Mouse (Mus musculus): ENCODE measurements around the gene Sdhb. TPM values are rescaled to one million over a fixed set of nuclear protein-coding genes. Genes with fewer than 3 reads are reported as not detected.

Sdhb gene
- polyA plus RNA-seq (2015; fragmentation: Nextera tagmentation; extraction: Ambion mirVana): 480 TPM in 2 replicates

DNA sequence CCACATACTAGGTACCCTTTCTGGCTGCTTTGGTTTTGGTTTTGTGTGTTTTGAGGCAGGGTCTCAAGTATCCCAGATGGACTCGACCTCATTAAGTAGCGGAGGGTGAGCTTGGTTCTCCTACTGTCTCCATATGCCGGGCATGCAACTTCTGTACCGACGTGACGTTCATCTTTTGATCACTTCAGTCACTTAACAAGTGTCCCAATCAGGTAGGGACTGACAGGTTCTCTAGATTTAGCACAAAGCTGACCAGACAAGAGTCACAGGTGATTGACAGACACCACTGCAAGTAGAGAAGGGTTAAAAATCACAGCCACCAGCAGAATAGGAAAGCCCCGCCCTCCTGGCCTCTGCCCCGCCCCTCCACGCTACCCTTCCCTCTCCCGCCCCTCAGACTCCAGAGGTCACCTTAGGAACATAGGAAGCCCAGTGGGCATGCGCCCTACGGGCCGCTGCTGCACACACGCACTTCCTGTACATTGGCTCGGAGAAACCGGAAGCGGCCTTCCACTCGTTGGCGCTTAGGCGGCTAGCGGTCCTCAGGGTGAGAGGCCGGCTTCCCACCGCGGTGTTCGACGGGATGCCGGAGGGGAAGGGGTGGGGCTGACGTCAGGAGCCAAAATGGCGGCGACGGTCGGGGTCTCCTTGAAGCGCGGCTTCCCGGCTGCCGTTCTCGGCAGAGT lies at the start of gene Sdhb:
TSS of gene Sdhb (plus strand) at position 423 of the 686 bp plus-strand sequence.
- Histone ChIP-seq H3K4me3 (peak within 1 kb of the TSS; percentile 83), H3K27me3 (no peaks in the 10 kb centered on the region), H3K9ac (peak within 1 kb of the TSS; percentile 86), H3K36me3 (no peaks in the 10 kb centered on the region), H3K4me2 (peak within 1 kb of the TSS; percentile 72), H3K9me3 (no peaks in the 10 kb centered on the region), H3K4me1 (replicated peaks) (peaks cover 50% of the 10 kb centered on the region), H3K27ac (replicated peaks) (peak within 1 kb of the TSS; percentile 91)
- WGBS: 3% methylated on average over 35 of the region's 37 CpGs
- peak; percentile 95 for ATAC-seq (ENCODE audit: low FRiP score, low read depth)

DNA sequence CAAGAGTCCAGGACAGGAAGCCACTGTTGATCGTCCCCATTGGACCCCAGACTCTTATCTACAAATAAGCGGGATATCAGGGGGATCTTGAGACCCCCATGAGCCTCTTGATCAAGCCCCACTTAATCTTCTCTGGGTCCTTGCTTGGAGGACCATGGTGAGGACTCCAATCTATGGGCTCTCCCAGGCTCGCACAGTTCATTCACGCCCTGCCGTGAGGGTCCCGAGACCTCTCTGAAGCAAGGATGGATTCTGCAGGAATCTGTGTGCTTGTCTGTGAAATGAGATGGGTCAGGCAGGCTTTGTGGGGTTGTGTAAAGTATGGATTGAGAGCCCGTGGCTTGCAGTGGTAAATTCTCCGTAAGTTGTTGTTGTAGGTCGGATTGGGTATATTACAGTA lies 49.6 kb upstream of the Sdhb start:
- Histone ChIP-seq H3K27me3 (peaks cover 20% of the 10 kb centered on the region), H3K27ac (replicated peaks) (no peak overlapping the region), H3K4me1 (replicated peaks) (peaks cover 3% of the 10 kb centered on the region), H3K4me2 (no peak overlapping the region), H3K9me3 (no peaks in the 10 kb centered on the region), H3K36me3 (no peaks in the 10 kb centered on the region), H3K9ac (no peak overlapping the region), H3K4me3 (no peak overlapping the region)
- 89% methylated on average over 9 of the region's 9 CpGs for WGBS
- no peak for ATAC-seq (ENCODE audit: low FRiP score, low read depth)

DNA sequence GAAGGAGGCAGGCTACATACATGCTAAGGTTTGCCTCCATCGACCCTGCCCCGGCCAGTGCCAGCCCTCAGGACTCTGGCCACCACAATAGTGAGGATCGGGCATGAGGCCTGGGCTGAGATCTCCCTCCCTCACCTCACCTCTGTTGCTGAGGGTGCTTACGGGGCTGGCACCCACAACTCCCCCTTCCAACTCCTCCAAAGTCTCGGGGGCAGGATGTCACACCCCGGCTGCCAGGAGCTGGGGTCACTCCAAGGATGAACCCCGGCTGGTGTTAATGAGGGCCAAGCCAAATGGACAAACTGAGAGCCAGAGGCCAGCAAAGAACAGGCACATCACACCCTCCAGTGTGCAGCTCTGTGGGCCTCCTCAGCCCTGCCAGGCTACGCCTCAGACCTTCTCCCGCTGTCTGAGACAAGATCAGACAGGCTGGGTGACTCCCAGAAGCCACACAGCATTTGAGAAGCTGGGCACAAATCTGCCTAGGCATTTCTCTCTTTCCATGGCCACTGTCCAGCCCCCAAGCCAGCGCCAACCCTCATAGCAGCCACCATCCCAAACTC lies 48.7 kb upstream of the Sdhb start:
- H3K4me3 ChIP-seq: no peak overlapping the region
- no peak overlapping the region for H3K9ac ChIP-seq
- WGBS: 91% methylated on average over 10 of the region's 10 CpGs

DNA sequence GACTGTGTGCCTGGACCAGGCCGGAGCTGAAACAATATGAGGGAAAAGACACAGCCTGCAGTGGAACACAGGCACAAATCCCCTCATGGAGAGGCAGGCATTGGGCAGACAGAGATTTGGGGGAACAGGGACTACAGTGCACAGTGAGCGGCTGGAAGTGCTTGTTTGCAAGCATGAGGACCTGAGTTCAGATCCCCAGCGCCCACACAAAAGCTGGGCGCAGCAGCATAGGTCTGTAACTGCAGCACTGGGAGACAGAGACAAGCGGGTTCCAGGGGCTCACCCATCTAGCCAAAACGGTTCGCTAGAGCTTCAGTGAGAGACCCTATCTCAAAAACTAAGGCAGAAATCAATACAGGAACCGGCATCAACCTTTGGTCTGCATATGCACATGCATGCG lies 47.4 kb upstream of the Sdhb start:
- Histone ChIP-seq H3K4me1 (replicated peaks) (no peaks in the 10 kb centered on the region), H3K4me3 (no peak overlapping the region), H3K36me3 (no peaks in the 10 kb centered on the region), H3K4me2 (no peak overlapping the region), H3K27me3 (peaks cover 7% of the 10 kb centered on the region; the same call in 1 of the 2 replicates), H3K27ac (replicated peaks) (no peak overlapping the region), H3K9me3 (no peaks in the 10 kb centered on the region), H3K9ac (no peak overlapping the region)
- no peak for ATAC-seq (ENCODE audit: low FRiP score, low read depth)
- WGBS: 93% methylated on average over 9 of the region's 9 CpGs

More for the DNA sequence above, 48.7 kb upstream of the Sdhb start:
- Histone ChIP-seq H3K9me3 (no peaks in the 10 kb centered on the region), H3K36me3 (no peaks in the 10 kb centered on the region), H3K27ac (replicated peaks) (no peak overlapping the region), H3K4me1 (replicated peaks) (no peaks in the 10 kb centered on the region), H3K4me2 (no peak overlapping the region), H3K27me3 (peaks cover 14% of the 10 kb centered on the region; the same call in 1 of the 2 replicates)
- no peak for ATAC-seq (ENCODE audit: low FRiP score, low read depth)

DNA sequence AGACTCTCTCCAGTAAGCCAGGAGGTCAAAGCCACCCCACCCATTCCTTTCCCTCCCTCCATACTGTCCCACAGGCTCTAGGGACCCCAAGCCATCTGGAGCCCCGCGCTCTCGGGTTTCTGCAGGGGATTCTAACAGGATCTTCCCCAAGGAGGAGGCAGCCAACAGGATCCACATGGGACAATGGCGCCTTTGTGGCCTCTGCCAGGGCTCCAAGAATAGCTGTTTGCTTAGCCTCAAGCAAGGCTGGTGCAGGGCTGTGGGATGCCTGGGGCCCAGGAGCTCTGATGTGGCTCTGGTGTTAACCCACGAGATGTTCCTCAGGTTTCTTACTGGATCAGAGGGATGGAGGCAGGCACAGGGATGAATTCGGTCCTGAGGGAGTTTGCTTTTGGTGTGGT lies 46.3 kb upstream of the Sdhb start:
- Histone ChIP-seq H3K27me3 (no peaks in the 10 kb centered on the region), H3K9ac (no peak overlapping the region), H3K4me1 (replicated peaks) (no peaks in the 10 kb centered on the region), H3K4me2 (no peak overlapping the region), H3K9me3 (no peaks in the 10 kb centered on the region), H3K36me3 (no peaks in the 10 kb centered on the region), H3K27ac (replicated peaks) (no peak overlapping the region), H3K4me3 (no peak overlapping the region)
- WGBS: 48% methylated on average over 6 of the region's 6 CpGs
- peak; percentile 56; the same call in 1 of the 2 replicates for ATAC-seq (ENCODE audit: low FRiP score, low read depth)

DNA sequence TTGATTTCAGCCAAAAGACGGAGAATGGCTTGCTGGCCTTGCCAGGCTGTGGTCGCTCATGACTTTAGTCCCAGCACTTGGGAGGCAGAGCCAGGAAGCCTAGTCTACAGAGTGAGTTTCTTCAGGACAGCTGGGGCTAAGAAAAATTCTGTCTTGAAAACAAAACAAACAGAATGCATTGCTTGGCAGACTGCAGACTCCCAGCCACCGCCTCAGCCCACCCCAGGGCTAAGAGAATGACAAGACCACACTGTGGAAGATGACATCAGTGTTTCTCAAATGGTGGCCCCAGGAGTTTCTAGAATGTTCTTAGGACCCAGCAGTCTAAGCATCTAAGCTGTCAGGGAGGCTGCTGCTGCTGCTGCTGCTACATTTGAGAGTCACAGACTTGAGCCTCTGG lies 45.8 kb upstream of the Sdhb start:
- WGBS: 64% methylated on average over 3 of the region's 3 CpGs
- no peak overlapping the region for H3K4me3 ChIP-seq
- no peak overlapping the region for H3K27ac ChIP-seq (replicated peaks)
- H3K4me1 ChIP-seq (replicated peaks): no peaks in the 10 kb centered on the region
- no peak overlapping the region for H3K9ac ChIP-seq
- ATAC-seq (ENCODE audit: low FRiP score, low read depth): no peak
- no peaks in the 10 kb centered on the region for H3K27me3 ChIP-seq
- H3K9me3 ChIP-seq: no peaks in the 10 kb centered on the region
- no peak overlapping the region for H3K4me2 ChIP-seq
- no peaks in the 10 kb centered on the region for H3K36me3 ChIP-seq

DNA sequence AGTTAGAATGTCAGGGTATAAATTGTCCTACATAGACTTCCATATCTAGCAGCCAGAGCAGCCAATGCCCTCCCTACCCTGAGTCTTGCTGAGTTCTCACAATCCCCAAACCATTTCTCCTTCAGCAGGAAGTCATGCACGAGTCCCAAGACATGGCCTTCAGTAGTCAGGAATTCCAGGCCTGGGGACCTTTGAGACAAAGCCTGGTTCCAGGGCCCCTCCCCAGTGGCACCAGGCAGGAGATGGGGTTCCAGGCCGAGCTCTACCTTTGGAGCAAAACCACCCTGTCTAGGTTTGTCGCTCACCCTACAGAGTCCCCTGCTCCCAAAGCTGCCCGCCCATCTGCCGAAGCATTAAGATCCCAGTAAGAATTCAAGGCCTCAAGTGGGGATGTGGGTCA lies 44.7 kb upstream of the Sdhb start:
- H3K27me3 ChIP-seq: no peaks in the 10 kb centered on the region
- H3K9ac ChIP-seq: no peak overlapping the region
- no peak overlapping the region for H3K27ac ChIP-seq (replicated peaks)
- no peaks in the 10 kb centered on the region for H3K4me1 ChIP-seq (replicated peaks)
- H3K4me2 ChIP-seq: no peak overlapping the region
- H3K9me3 ChIP-seq: no peaks in the 10 kb centered on the region
- H3K36me3 ChIP-seq: no peaks in the 10 kb centered on the region
- no peak overlapping the region for H3K4me3 ChIP-seq
- no peak for ATAC-seq (ENCODE audit: low FRiP score, low read depth)
- 89% methylated on average over 5 of the region's 5 CpGs for WGBS

DNA sequence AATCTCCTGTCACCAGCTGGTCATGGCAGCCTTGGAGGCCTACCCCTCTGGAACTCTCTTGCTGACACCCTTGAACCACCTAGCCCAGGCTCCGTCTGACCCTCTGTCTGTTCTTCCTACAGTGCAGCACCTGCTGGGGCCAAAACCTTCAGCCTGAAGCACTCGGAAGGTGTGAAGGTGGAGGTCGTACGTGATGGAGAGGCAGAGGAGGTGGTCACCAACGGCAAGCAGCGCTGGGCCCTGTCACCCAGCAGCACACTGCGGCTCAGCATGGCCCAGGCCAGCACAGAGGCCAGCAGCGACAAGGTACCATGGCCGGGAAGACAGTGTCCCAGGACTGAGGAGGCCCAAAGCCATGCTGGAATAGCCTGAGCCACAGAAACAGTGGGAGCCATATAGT lies 43.6 kb upstream of the Sdhb start:
- no peak overlapping the region for H3K4me2 ChIP-seq
- whole genome bisulfite sequencing: 91% methylated on average over 9 of the region's 9 CpGs
- no peaks in the 10 kb centered on the region for H3K9me3 ChIP-seq
- no peak overlapping the region for H3K27ac ChIP-seq (replicated peaks)
- no peak overlapping the region for H3K9ac ChIP-seq
- H3K36me3 ChIP-seq: no peaks in the 10 kb centered on the region
- no peaks in the 10 kb centered on the region for H3K27me3 ChIP-seq
- H3K4me1 ChIP-seq (replicated peaks): no peaks in the 10 kb centered on the region
- no peak overlapping the region for H3K4me3 ChIP-seq
- no peak for ATAC-seq (ENCODE audit: low FRiP score, low read depth)

DNA sequence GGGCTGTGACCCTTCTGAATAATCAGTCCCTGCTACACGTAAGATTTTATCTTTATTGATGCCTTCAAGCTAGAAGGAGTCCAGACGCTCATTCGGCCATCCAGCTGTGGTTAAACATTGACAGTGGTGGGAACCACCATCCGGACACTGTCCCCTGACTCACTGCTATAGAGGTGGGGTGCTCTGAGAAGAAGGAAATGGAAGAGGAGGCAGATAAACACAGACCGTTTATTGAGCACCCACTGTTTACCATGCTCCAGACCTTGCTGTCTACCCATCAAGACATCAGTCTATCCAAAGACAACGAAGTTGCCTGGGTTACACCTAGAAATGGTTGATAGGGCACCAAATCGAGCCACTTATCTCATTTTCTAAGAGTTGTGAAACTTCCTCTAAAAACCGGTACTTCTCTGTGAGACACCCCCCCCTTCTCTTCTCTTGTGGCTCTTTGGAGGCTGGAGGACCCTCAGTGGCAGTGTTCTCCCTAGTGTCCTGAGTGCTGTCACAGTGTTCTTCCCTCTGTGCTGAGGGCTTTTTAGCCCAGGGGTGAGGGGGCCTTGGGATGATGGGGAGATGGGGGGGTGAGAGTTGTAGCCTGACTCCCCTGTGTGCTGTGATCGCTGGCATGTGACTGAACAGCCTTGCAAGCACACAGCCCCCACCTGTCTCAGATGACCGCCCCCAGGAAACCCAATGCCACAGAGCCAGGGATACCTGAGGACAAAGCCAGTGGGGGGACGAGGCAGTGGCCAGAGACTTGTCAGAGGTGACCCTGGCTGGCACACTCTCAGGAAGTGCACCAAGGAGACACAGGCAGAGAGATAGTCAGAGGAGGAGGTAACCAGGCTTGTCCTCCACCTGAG lies 40.8 kb upstream of the Sdhb start:
- Histone ChIP-seq H3K4me1 (replicated peaks) (no peaks in the 10 kb centered on the region), H3K4me2 (no peak overlapping the region), H3K36me3 (no peaks in the 10 kb centered on the region), H3K27me3 (no peaks in the 10 kb centered on the region), H3K9me3 (no peaks in the 10 kb centered on the region), H3K4me3 (no peak overlapping the region), H3K27ac (replicated peaks) (no peak overlapping the region), H3K9ac (no peak overlapping the region)
- WGBS: 77% methylated on average over 11 of the region's 11 CpGs
- ATAC-seq (ENCODE audit: low FRiP score, low read depth): no peak

DNA sequence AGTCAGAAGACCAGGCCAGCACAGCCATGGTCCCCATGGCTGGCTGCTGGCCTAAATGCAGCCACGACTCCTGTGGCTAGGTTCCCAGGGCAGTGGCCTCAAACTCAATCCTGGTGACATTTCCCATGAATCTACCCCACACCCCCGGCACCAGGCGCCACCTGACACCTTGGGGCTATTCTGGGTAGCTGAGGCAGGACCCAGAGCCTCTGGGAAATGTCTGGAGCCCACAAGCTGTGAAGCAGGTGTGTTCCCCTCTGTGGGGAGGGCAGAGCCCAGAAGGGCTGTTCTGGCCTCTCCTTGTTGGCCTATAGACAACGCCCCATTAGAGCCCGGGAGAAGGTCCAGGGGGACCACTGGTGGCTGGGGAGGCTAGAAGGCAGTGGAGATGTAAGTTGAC lies 38.5 kb upstream of the Sdhb start:
- WGBS: 91% methylated on average over 5 of the region's 5 CpGs
- no peak overlapping the region for H3K4me2 ChIP-seq
- no peak overlapping the region for H3K4me3 ChIP-seq
- H3K27ac ChIP-seq (replicated peaks): no peak overlapping the region
- H3K4me1 ChIP-seq (replicated peaks): no peaks in the 10 kb centered on the region
- no peaks in the 10 kb centered on the region for H3K27me3 ChIP-seq
- no peak for ATAC-seq (ENCODE audit: low FRiP score, low read depth)
- no peaks in the 10 kb centered on the region for H3K36me3 ChIP-seq
- no peaks in the 10 kb centered on the region for H3K9me3 ChIP-seq
- H3K9ac ChIP-seq: no peak overlapping the region

DNA sequence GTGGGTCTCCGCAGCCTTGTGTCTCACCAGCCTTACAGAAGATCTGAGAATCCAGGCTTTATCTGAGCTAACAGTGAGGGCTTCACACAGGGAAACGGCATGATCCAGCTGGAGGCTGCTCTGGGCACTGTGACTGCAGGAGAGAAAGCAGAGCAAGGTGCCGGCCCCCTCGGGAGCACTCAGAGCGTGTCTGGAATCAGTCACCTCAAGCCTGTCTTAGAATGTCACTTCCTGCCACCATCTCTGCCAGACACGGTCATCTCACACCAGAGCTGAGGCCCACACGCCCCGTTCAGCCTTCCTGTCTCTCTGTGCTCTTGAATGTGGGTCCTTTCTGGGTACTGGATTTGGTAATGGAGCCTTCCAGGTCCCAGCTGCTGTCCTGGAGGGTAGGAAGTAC lies 35.4 kb upstream of the Sdhb start:
- H3K4me3 ChIP-seq: no peak overlapping the region
- no peak overlapping the region for H3K4me2 ChIP-seq
- H3K9ac ChIP-seq: no peak overlapping the region
- WGBS: 79% methylated on average over 8 of the region's 8 CpGs
- H3K9me3 ChIP-seq: no peaks in the 10 kb centered on the region
- no peak for ATAC-seq (ENCODE audit: low FRiP score, low read depth)
- no peak overlapping the region for H3K27ac ChIP-seq (replicated peaks)
- no peaks in the 10 kb centered on the region for H3K27me3 ChIP-seq
- H3K36me3 ChIP-seq: no peaks in the 10 kb centered on the region
- H3K4me1 ChIP-seq (replicated peaks): no peaks in the 10 kb centered on the region

DNA sequence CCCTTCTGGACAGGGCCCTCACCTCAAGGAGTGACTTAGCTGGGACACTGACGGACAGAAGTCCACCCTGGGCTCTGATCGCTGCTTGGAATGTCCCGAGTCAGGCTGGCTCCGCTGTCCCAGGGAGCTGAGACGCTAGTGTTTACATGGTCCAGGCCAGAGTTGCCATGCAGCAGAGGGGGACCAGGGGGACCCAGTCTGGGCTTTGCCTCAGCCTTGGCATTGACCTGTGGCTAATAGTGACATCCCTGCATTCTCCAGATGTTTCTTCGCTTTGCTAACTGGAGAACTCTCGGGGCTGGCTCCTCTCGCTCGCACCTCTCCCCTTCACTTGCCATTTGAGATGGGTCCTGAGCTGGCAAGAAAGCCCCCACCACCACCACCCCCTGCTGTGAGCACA lies 32.7 kb upstream of the Sdhb start:
- no peak for ATAC-seq (ENCODE audit: low FRiP score, low read depth)
- H3K4me1 ChIP-seq (replicated peaks): no peaks in the 10 kb centered on the region
- WGBS: 85% methylated on average over 9 of the region's 9 CpGs
- H3K4me2 ChIP-seq: no peak overlapping the region
- no peak overlapping the region for H3K27ac ChIP-seq (replicated peaks)
- no peaks in the 10 kb centered on the region for H3K9me3 ChIP-seq
- H3K4me3 ChIP-seq: no peak overlapping the region
- H3K36me3 ChIP-seq: no peaks in the 10 kb centered on the region
- no peak overlapping the region for H3K9ac ChIP-seq
- H3K27me3 ChIP-seq: no peaks in the 10 kb centered on the region
